Mouse (Mus musculus): ENCODE measurements at regions not wholly inside any gene's neighbourhood (a gene's known extent, or its start where the extent isn't known, plus 50 kb on each side); places are given as distances from the start of the nearest gene placed in this dataset.

- no peak for DNase-seq (ENCODE audit: low spot score)
These were observed 85.0 kb downstream of the Bach1 start for GRCm38 (mm10) chr16:87783561-87784304.

- DNase-seq (ENCODE audit: low spot score), result no peak
These were observed 85.8 kb downstream of the Bach1 start for GRCm38 (mm10) chr16:87784405-87784994.

GRCm38 (mm10) chr16:87789539-87789938 is 90.8 kb downstream of the Bach1 start:
- DNase-seq (ENCODE audit: low spot score), result no peak

- DNase-seq (ENCODE audit: low spot score), result no peak
These were observed 91.2 kb downstream of the Bach1 start for GRCm38 (mm10) chr16:87789957-87790356.

- peak; percentile 38 for DNase-seq (ENCODE audit: low spot score)
These were observed 97.9 kb downstream of the Bach1 start for GRCm38 (mm10) chr16:87796514-87797248.

- DNase-seq (ENCODE audit: low spot score), result no peak
These were observed 103.6 kb downstream of the Bach1 start for GRCm38 (mm10) chr16:87802317-87802716.

GRCm38 (mm10) chr16:87817590-87817989 is 118.8 kb downstream of the Bach1 start:
- DNase-seq (ENCODE audit: low spot score), result no peak

GRCm38 (mm10) chr16:87834296-87834695 is 135.6 kb downstream of the Bach1 start:
- no peak for DNase-seq (ENCODE audit: low spot score)

- peak; percentile 67 for DNase-seq (ENCODE audit: low spot score)
These were observed 142.3 kb downstream of the Bach1 start for GRCm38 (mm10) chr16:87840949-87841546.

Data from ovary, postnatal 36 days (tissue).